Mouse (Mus musculus) CH12.LX (cell line): ENCODE measurements at regions not wholly inside any gene's neighbourhood (a gene's known extent, or its start where the extent isn't known, plus 50 kb on each side); places are given as distances from the start of the nearest gene placed in this dataset.

Experiments used
- DNase-seq: peaks from one replicate; pipeline ENCODE4 v3.0.0-alpha.2; 2013; ENCODE audit errors: extremely low read depth
- H3K27ac ChIP-seq: 2 replicates; pipeline ENCODE4 v1.5.1; 2012; ENCODE audit warnings: low read depth, mild to moderate bottlenecking, control low read depth, moderate library complexity; ENCODE audit not compliant: insufficient read depth
- H3K27me3 ChIP-seq: replicated peaks from 2 replicates; pipeline ENCODE3; 2012; ENCODE audit warnings: inconsistent platforms
- H3K36me3 ChIP-seq, 2 experiments: replicated peaks in 1 of 2; 2 replicates each; pipeline versions ENCODE3 to v1.6.1; 2012; ENCODE audit warnings: inconsistent platforms in 1 of 2, low read length in 1 of 2, mild to moderate bottlenecking in 1 of 2, mixed read lengths in 1 of 2, moderate library complexity in 1 of 2; ENCODE audit not compliant: control insufficient read depth in 1 of 2, insufficient read depth in 1 of 2
- H3K4me1 ChIP-seq, 2 experiments: 2 replicates each; pipeline ENCODE4 v1.6.1; 2012; ENCODE audit warnings: inconsistent platforms in 1 of 2, moderate library complexity in 1 of 2; ENCODE audit not compliant: insufficient read depth in 2 of 2, control insufficient read depth in 1 of 2
- H3K4me2 ChIP-seq: 2 replicates; pipeline ENCODE4 v1.6.1; 2012; ENCODE audit warnings: low read depth, mild to moderate bottlenecking, control low read depth; ENCODE audit not compliant: poor library complexity, insufficient read depth, severe bottlenecking
- H3K4me3 ChIP-seq, 3 experiments: fragments of 150-350 bp in 1 of 3; sonication (generic) in 1 of 3; replicated peaks in 1 of 3; 2 replicates each; pipeline versions ENCODE3 to v1.5.1; 2011 to 2012; ENCODE audit warnings: low read depth in 2 of 3, low read length in 2 of 3, mild to moderate bottlenecking in 2 of 3, moderate library complexity in 2 of 3, control low read depth in 1 of 3, improper control_type of control experiment in 1 of 3, inconsistent platforms in 1 of 3, mixed read lengths in 1 of 3; ENCODE audit not compliant: poor library complexity in 1 of 3
- H3K79me2 ChIP-seq: replicated peaks from 2 replicates; pipeline ENCODE4 v1.6.1; 2012; ENCODE audit warnings: mild to moderate bottlenecking, moderate library complexity; ENCODE audit not compliant: control insufficient read depth, poor library complexity, insufficient read depth, severe bottlenecking; ENCODE audit errors: extremely low read depth
- H3K9ac ChIP-seq: 2 replicates; pipeline ENCODE4 v1.6.1; 2012; ENCODE audit warnings: low read depth, mild to moderate bottlenecking, control low read depth, moderate library complexity; ENCODE audit not compliant: insufficient read depth
- H3K9me3 ChIP-seq: replicated peaks from 2 replicates; pipeline ENCODE3; 2012; ENCODE audit warnings: low read length, inconsistent platforms, mixed read lengths
- BHLHE40 ChIP-seq: IDR thresholded peaks from 2 replicates; pipeline ENCODE4 v1.6.1; 2011; ENCODE audit warnings: mild to moderate bottlenecking, low read depth, low read length, improper control_type of control experiment
- CHD1 ChIP-seq: IDR thresholded peaks from 2 replicates; pipeline ENCODE4 v1.6.1; 2012; ENCODE audit warnings: low read depth, low read length, improper control_type of control experiment, inconsistent platforms
- E2F4 ChIP-seq: IDR thresholded peaks from 2 replicates; pipeline ENCODE4 v1.6.1; 2011; ENCODE audit warnings: low read depth, low read length, improper control_type of control experiment; ENCODE audit not compliant: insufficient replicate concordance
- ELF1 ChIP-seq: IDR thresholded peaks from 2 replicates; pipeline ENCODE4 v1.6.1; 2014; ENCODE audit warnings: low read depth, mild to moderate bottlenecking, inconsistent platforms, low read length, improper control_type of control experiment
- EP300 ChIP-seq: IDR thresholded peaks from 2 replicates; pipeline ENCODE4 v1.6.1; 2011; ENCODE audit warnings: low read length, improper control_type of control experiment
- ETS1 ChIP-seq: conservative IDR thresholded peaks from 2 replicates; pipeline ENCODE4 v1.6.1; 2012; ENCODE audit warnings: low read depth, mild to moderate bottlenecking, inconsistent platforms, low read length, improper control_type of control experiment, moderate library complexity
- GABPA ChIP-seq: IDR thresholded peaks from 2 replicates; pipeline ENCODE4 v1.6.1; 2012; ENCODE audit warnings: low read depth, low read length, improper control_type of control experiment, inconsistent platforms; ENCODE audit not compliant: insufficient replicate concordance
- HCFC1 ChIP-seq: IDR thresholded peaks from 2 replicates; pipeline ENCODE4 v1.6.1; 2012; ENCODE audit warnings: low read depth, mild to moderate bottlenecking, inconsistent platforms, low read length, improper control_type of control experiment
- JUN ChIP-seq: IDR thresholded peaks from 2 replicates; pipeline ENCODE4 v1.6.1; 2011; ENCODE audit warnings: low read depth, mild to moderate bottlenecking, low read length, improper control_type of control experiment, moderate library complexity; ENCODE audit not compliant: insufficient read depth
- JUND ChIP-seq: conservative IDR thresholded peaks from 2 replicates; pipeline ENCODE4 v1.6.1; 2011; ENCODE audit warnings: low read depth, low read length, improper control_type of control experiment
- KAT2A ChIP-seq: IDR thresholded peaks from 2 replicates; pipeline ENCODE4 v1.6.1; 2012; ENCODE audit warnings: low read length, improper control_type of control experiment, inconsistent platforms; ENCODE audit not compliant: insufficient replicate concordance
- MAFK ChIP-seq: IDR thresholded peaks from 2 replicates; pipeline ENCODE4 v1.6.1; 2011; ENCODE audit warnings: low read length, improper control_type of control experiment; ENCODE audit not compliant: insufficient replicate concordance
- MAX ChIP-seq: IDR thresholded peaks from 2 replicates; pipeline ENCODE4 v1.6.1; 2011; ENCODE audit warnings: low read length, improper control_type of control experiment
- MAZ ChIP-seq: IDR thresholded peaks from 2 replicates; pipeline ENCODE4 v1.6.1; 2012; ENCODE audit warnings: low read depth, mild to moderate bottlenecking, inconsistent platforms, low read length, improper control_type of control experiment, moderate library complexity
- MXI1 ChIP-seq: IDR thresholded peaks from 2 replicates; pipeline ENCODE4 v1.6.1; 2011; ENCODE audit warnings: mild to moderate bottlenecking, low read depth, low read length, improper control_type of control experiment
- NRF1 ChIP-seq: IDR thresholded peaks from 2 replicates; pipeline ENCODE4 v1.6.1; 2014; ENCODE audit warnings: low read depth, mild to moderate bottlenecking, inconsistent platforms, low read length, improper control_type of control experiment, moderate library complexity
- PAX5 ChIP-seq: IDR thresholded peaks from 2 replicates; pipeline ENCODE4 v1.6.1; 2012; ENCODE audit warnings: low read length, inconsistent platforms, mixed read lengths
- POLR2AphosphoS2 ChIP-seq: IDR thresholded peaks from 2 replicates; pipeline ENCODE4 v1.6.1; 2011; ENCODE audit warnings: low read depth, low read length, improper control_type of control experiment
- TBP ChIP-seq: conservative IDR thresholded peaks from 2 replicates; pipeline ENCODE4 v1.6.1; 2011; ENCODE audit warnings: low read depth, low read length, improper control_type of control experiment
- USF1 ChIP-seq: IDR thresholded peaks from 2 replicates; pipeline ENCODE4 v1.6.1; 2014; ENCODE audit warnings: low read depth, mild to moderate bottlenecking, inconsistent platforms, low read length, improper control_type of control experiment
- ZMIZ1 ChIP-seq: IDR thresholded peaks from 2 replicates; pipeline ENCODE4 v1.6.1; 2012; ENCODE audit warnings: low read depth, mild to moderate bottlenecking, inconsistent platforms, low read length, improper control_type of control experiment
- dilution Hi-C: fragments of 300-500 bp; cut with MboI; formaldehyde crosslinking; loops from 2 replicates; pipeline ENCODE4 v1.14.3; 2020; ENCODE audit warnings: low sequenced_read_pairs; ENCODE audit not compliant: extremely low pct_unique_long_range_greater_than_20kb, extremely low pct_ligation_motif_present
- in situ Hi-C: fragments of 300-500 bp; cut with MboI; formaldehyde crosslinking; loops from 3 replicates; pipeline ENCODE4 v1.14.3; 2019; ENCODE audit warnings: low sequenced_read_pairs, low pct_ligation_motif_present, low pct_unique_long_range_greater_than_20kb, mixed read lengths

DNA sequence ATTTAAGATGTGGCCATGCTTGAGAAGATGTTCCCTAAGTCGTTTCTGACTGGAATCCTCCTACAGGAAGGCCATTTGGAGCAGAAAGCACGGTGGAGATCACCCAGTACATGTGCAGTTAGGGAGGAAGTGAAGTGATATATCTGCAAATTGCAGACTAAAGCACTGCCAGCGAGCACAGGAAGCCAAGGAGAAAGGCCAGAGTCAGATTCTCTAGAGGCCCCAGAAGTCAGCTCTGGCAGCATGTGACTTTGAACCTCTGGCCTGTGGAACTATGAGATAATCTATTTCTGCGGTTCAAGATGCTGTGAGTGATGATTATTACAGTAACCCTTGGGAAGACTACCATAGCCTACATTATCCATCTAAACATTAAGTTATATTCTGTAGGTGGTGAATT, 186.8 kb upstream of the Gm11114 start:
- peaks cover 0 to 5% of the 10 kb centered on the region in 2 experiments; a peak in 1 of 4 replicates for H3K4me1 ChIP-seq
- H3K4me2 ChIP-seq: no peak overlapping the region
- no peak overlapping the region for H3K27ac ChIP-seq
- H3K9ac ChIP-seq: no peak overlapping the region
- H3K79me2 ChIP-seq: no peaks in the 10 kb centered on the region
- no peak overlapping the region for H3K4me3 ChIP-seq
- TF ChIP-seq BHLHE40 (no peak), GABPA (no peak), JUND (no peak)
- no peaks in the 10 kb centered on the region for H3K27me3 ChIP-seq
- H3K9me3 ChIP-seq: no peaks in the 10 kb centered on the region
- no peak for DNase-seq
- in situ Hi-C loops: no loop called here
- dilution Hi-C loops: no loop called here
- no peaks in the 10 kb centered on the region for H3K36me3 ChIP-seq

DNA sequence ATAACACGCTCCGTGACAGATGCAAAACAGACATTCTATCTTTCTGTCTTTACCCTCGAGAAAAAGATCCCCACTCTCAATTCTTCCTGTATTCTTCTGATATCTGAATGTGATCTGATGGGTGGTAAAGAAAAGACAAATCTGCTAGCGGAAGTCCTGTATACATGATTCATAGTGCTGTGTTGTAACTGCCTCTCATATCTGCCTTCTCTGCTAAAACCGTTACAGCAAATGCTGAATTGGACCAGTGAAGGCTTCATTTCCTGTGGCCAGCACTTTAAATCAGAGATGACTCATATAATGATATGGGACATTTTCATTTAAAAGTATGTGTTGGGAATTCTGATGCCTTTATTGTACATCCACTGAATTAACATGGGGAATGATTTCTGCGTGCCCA, 186.0 kb upstream of the Gm11114 start:
- H3K27me3 ChIP-seq: no peaks in the 10 kb centered on the region

DNA sequence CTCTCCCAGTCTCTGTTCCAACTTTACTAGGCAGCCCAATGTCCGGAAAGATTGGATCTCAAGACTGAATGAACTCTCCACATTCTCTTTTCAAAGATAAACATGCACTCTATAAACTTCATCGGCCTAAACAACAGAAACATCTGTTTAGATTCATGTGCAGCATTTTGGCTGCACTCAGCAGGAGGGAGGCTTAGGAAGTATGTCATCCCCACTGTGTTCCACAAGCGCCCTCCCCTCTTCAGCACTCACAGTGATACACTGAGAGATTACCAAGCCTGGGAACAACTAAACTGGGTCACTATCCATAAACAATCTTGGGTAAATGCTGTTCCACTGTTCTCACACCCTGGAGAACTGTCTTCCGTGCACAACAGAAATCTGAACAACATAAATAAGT, 185.5 kb upstream of the Gm11114 start:
- no peak overlapping the region for H3K9ac ChIP-seq
- H3K36me3 ChIP-seq: no peaks in the 10 kb centered on the region
- no peaks in the 10 kb centered on the region for H3K9me3 ChIP-seq
- in situ Hi-C loops (no loop called here), dilution Hi-C loops (no loop called here)
- no peak overlapping the region for H3K4me3 ChIP-seq
- TF ChIP-seq USF1 (no peak), MAZ (no peak), ELF1 (no peak), MAFK (no peak), ETS1 (no peak), EP300 (no peak), PAX5 (no peak), JUND (no peak), KAT2A (no peak), ZMIZ1 (no peak), POLR2AphosphoS2 (no peak), JUN (no peak), MXI1 (no peak), TBP (no peak), MAX (no peak), HCFC1 (no peak), CHD1 (no peak), E2F4 (no peak), NRF1 (no peak)
- DNase-seq: no peak
- H3K4me2 ChIP-seq: no peak overlapping the region
- H3K27ac ChIP-seq: no peak overlapping the region
- H3K79me2 ChIP-seq: no peaks in the 10 kb centered on the region
- no peaks in the 10 kb centered on the region for H3K27me3 ChIP-seq
- peaks cover 0 to 4% of the 10 kb centered on the region in 2 experiments; a peak in 1 of 4 replicates for H3K4me1 ChIP-seq

More for the DNA sequence above, 186.0 kb upstream of the Gm11114 start:
- H3K4me2 ChIP-seq: no peak overlapping the region
- in situ Hi-C loops (no loop called here), dilution Hi-C loops (no loop called here)
- TF ChIP-seq HCFC1: no peak
- TF ChIP-seq TBP: no peak
- no peaks in the 10 kb centered on the region for H3K36me3 ChIP-seq
- DNase-seq: no peak
- no peaks in the 10 kb centered on the region for H3K79me2 ChIP-seq
- no peak overlapping the region for H3K4me3 ChIP-seq
- no peak overlapping the region for H3K9ac ChIP-seq
- H3K9me3 ChIP-seq: no peaks in the 10 kb centered on the region
- no peak overlapping the region for H3K27ac ChIP-seq
- peaks cover 0 to 5% of the 10 kb centered on the region in 2 experiments; a peak in 1 of 4 replicates for H3K4me1 ChIP-seq
